Mouse (Mus musculus): ENCODE data around the gene E2f8.

DNA sequence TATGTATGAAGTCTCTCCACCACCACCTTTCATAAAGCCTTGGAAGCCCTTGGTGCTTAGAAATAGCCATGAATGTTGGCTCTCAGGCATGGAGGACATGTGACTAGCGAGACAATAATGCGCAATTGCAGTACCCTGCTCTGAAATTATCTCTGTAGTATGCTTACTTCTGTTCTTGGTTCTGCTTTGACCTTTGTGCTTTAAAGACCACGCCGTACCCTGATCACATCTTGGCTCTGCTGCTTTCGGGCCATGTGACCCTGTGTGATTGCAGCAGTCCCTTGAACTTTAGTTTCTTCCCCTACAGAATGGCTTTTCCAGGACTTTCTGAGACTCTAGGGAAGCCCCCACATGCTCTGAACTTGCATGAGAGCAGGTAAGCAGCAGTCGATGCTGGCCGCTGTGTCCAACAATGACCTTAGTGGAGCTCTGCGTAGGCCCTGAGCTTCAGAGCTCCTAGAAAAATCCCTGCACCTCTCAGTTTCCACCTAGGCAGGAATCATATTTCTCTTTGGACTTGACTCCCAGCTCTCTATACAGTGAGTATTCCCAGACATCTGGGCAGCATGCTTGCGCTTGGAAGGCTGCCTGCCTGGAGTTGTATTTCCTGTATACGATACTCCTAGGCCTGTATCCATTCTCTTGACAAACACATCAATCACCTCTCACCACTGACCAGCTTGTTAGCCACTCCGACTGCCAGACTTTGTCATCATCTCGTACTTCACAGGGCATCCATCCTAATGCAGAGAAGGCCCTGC lies 36.0 kb downstream of the E2f8 start:
- TF ChIP-seq CTCF (IDR thresholded peaks at IDR 0.05; ENCODE audit: control insufficient read depth, insufficient read depth, insufficient replicate concordance, low read depth, low read length) (no peak), POLR2A (IDR thresholded peaks at IDR 0.05; ENCODE audit: control insufficient read depth, low read depth, low read length) (no peak)

Measured in testis, adult 2 months (tissue).